Mouse (Mus musculus): ENCODE results near the gene Lrmp.

DNA sequence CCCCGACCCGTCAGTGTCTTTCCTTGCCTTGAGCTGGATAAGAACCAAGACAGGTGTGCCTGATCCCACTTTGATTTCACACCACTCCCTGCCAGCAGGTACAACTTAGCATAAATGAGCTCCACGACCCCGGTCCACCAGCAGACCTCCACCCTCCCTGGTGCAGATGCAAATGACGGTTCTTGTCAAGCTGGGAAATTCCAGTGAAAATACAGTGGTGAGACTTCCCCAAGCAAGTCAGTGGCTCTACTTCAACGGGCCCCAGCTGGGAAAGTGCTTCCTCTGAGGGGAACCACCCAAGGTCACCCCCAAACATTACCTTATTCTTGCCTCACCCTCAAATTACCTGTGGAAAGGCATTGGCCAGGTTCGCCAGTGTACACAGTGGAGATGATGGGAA is 23.5 kb upstream of the Lrmp start:
- TF ChIP-seq CTCF (IDR thresholded peaks at IDR 0.05; ENCODE audit: borderline replicate concordance, control insufficient read depth, extremely low read depth, insufficient read depth, low read length, poor library complexity): no peak
- TF ChIP-seq POLR2A (IDR thresholded peaks at IDR 0.05; ENCODE audit: control insufficient read depth, extremely low read depth, insufficient read depth, low read length, poor library complexity): no peak

Data from thymus, adult 2 months (tissue).